10 mouse cellular contexts compared by ENCODE assay signal in the genomic region with DNA sequence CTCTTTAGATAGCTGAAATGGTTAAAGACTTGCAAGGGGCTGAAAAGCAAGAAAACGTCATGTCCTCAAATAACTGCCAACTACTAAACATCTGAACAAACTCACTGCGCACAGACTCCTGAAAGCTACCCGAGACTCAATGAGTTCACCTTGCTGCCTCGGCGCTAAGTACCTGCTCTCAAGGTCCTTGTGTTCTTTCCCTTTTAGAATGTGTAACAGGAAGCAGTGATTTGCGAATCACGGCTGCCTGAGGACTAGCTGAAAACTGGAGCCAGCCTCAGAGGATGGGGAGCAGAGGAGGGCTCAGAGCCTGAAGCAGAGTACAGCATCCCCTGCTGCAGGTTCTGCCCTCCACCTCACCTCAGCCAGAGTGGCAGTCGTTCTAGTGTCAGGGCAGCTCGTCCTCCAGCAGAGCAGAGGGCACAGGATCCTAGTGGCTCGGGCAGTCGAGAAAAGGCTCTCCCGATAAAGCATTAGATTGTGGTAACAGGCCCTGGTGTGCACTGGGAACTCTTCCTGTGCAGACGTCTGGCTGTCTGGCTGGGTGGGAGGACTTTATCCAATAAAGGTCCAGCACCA.
DNase-seq lines count a peak whose midpoint lies in the region; ATAC-seq lines count a peak whose summit lies in the region.
"Had no signal": no experiment of that assay in that cellular context is flagged by ENCODE, and none has a peak within 500 bp of the region (broad histone marks: within the 10 kb centered on the region; RNA-seq: fewer than 3 reads in every experiment).

No protein-coding gene starts in this region.

- H3K27ac ChIP-seq in embryonic facial prominence, embryonic 15.5 days (replicated peaks), result 0 out of 2 replicates have a peak overlapping the region, but pooled peaks have one; percentile 41
- peak overlapping the region; percentile 53 for H3K27ac ChIP-seq in lung, embryonic 16.5 days (ENCODE audit: low read length)
- no peak overlapping the region for H3K27ac ChIP-seq in forebrain, embryonic 12.5 days
- H3K27ac ChIP-seq: limb, embryonic 12.5 days had no signal

- H3K4me1 ChIP-seq in embryonic facial prominence, embryonic 15.5 days, result peaks cover 46% of the 10 kb centered on the region
- peaks cover 11% of the 10 kb centered on the region for H3K4me1 ChIP-seq in lung, embryonic 16.5 days (replicated peaks; ENCODE audit: control insufficient read depth, insufficient read depth, low read length)
- H3K4me1 ChIP-seq in forebrain, embryonic 12.5 days, result peaks cover 60% of the 10 kb centered on the region

- no peak overlapping the region for H3K4me2 ChIP-seq in embryonic facial prominence, embryonic 15.5 days (replicated peaks)
- H3K4me2 ChIP-seq in lung, embryonic 16.5 days (ENCODE audit: low read depth, low read length), result 0 out of 2 replicates have a peak overlapping the region, but pooled peaks have one; percentile 28
- H3K4me2 ChIP-seq in forebrain, embryonic 12.5 days, result no peak overlapping the region

- no peaks in the 10 kb centered on the region for H3K36me3 ChIP-seq in embryonic facial prominence, embryonic 15.5 days
- no peaks in the 10 kb centered on the region for H3K36me3 ChIP-seq in lung, embryonic 16.5 days (ENCODE audit: control insufficient read depth, insufficient read depth, low read length)
- no peaks in the 10 kb centered on the region for H3K36me3 ChIP-seq in forebrain, embryonic 12.5 days (replicated peaks)
- H3K36me3 ChIP-seq: limb, embryonic 12.5 days had no signal

- ATAC-seq in embryonic facial prominence, embryonic 15.5 days (ENCODE audit: insufficient number of reproducible peaks, low FRiP score, low TSS enrichment, low read depth), result no peak
- ATAC-seq in lung, embryonic 16.5 days (ENCODE audit: low read depth), result peak; percentile 47; the same call in 1 of the 2 replicates
- ATAC-seq in forebrain, embryonic 12.5 days (ENCODE audit: low FRiP score), result no peak

- WGBS in embryonic facial prominence, embryonic 15.5 days, result 47% methylated on average over 13 of the region's 13 CpGs
- WGBS in lung, embryonic 16.5 days, result 37% methylated on average over 13 of the region's 13 CpGs
- WGBS in forebrain, embryonic 12.5 days, result 72% methylated on average over 13 of the region's 13 CpGs

- H3K9ac ChIP-seq in embryonic facial prominence, embryonic 15.5 days, result 0 out of 2 replicates have a peak overlapping the region, but pooled peaks have one; percentile 4
- H3K9ac ChIP-seq in lung, embryonic 16.5 days (ENCODE audit: low read length), result no peak overlapping the region
- no peak overlapping the region for H3K9ac ChIP-seq in forebrain, embryonic 12.5 days
- H3K9ac ChIP-seq: limb, embryonic 12.5 days had no signal

- intact Hi-C loops in heart, postnatal 14 days (cut with DNase I), result loop anchor here (5.0 to 10.0 kb wide), 3 partner anchors 61 to 368 kb away; partner anchors contain the start of gene Efna5

- H3K27me3 ChIP-seq in embryonic facial prominence, embryonic 15.5 days, result no peaks in the 10 kb centered on the region
- H3K27me3 ChIP-seq in lung, embryonic 16.5 days (ENCODE audit: control insufficient read depth, insufficient read depth, low read depth, low read length), result no peaks in the 10 kb centered on the region
- peaks cover 15% of the 10 kb centered on the region for H3K27me3 ChIP-seq in forebrain, embryonic 12.5 days

- H3K4me3 ChIP-seq in embryonic facial prominence, embryonic 15.5 days (replicated peaks), result no peak overlapping the region
- no peak overlapping the region for H3K4me3 ChIP-seq in lung, embryonic 16.5 days (ENCODE audit: low read length)
- no peak overlapping the region for H3K4me3 ChIP-seq in forebrain, embryonic 12.5 days (replicated peaks)
- H3K4me3 ChIP-seq: limb, embryonic 12.5 days had no signal

- peak; percentile 56 to 68 for DNase-seq in heart, adult 18-20 months
- DNase-seq in heart, adult 8-10 months (ENCODE audit: low spot score), result no peak
- DNase-seq in heart, postnatal 14 days, result peak; percentile 23 to 32
- no peak for DNase-seq in right cerebral cortex, postnatal 4 days
- DNase-seq in right cerebral cortex, postnatal 36 days (ENCODE audit: low spot score in 2 of 2), result no peak
- DNase-seq: retina, postnatal 1 day had no signal

- H3K9me3 ChIP-seq in embryonic facial prominence, embryonic 15.5 days (replicated peaks), result no peaks in the 10 kb centered on the region
- H3K9me3 ChIP-seq in lung, embryonic 16.5 days (ENCODE audit: control insufficient read depth, low read length), result no peaks in the 10 kb centered on the region
- no peaks in the 10 kb centered on the region for H3K9me3 ChIP-seq in forebrain, embryonic 12.5 days
- H3K9me3 ChIP-seq: limb, embryonic 12.5 days had no signal

Comparison
In these comparisons a context has a peak if more than half of its experiments do, and no peak if none do; other contexts are left out.
1. DNase-seq: peak in heart, adult 18-20 months (2 of 2) and heart, postnatal 14 days (2 of 2); none in heart, adult 8-10 months (single experiment), right cerebral cortex, postnatal 4 days (single experiment) and right cerebral cortex, postnatal 36 days (0 of 2).